Mouse (Mus musculus) neural tube, embryonic 14.5 days (tissue): ENCODE measurements around the gene Rnf144a. TPM values are rescaled to one million over a fixed set of nuclear protein-coding genes. Genes with fewer than 3 reads are reported as not detected.

Experiments
- microRNA-seq: library from miRNA; unstranded; fragments of <30 nt; microRNA quantifications from one replicate; pipeline ENCODE4, GENCODE M21; 2016
- polyA plus RNA-seq: library from polyadenylated mRNA; unstranded; fragments of >200 nt; fragmentation: Nextera tagmentation; extraction: Ambion mirVana; gene quantifications from 2 replicates; pipeline ENCODE4 v1.2.1, GENCODE M21; 2014

The Rnf144a gene
- polyA plus RNA-seq, 1 experiment from 2014 or later = 24.1 TPM

Small RNA genes within 50 kb of the gene (microRNA-seq; reads per million reads assigned to microRNA genes)
- not detected for gene Mir6538

Other genes with a start within 250 kb of the Rnf144a start
- gene Rsad2, start 41.2 kb upstream of the Rnf144a start, polyA plus RNA-seq = 0.21 and 0.48 TPM in 2 replicates
- 19.3 and 22.9 TPM in 2 replicates for gene Cmpk2, start 54.0 kb upstream of the Rnf144a start, polyA plus RNA-seq